Mouse (Mus musculus) WW6 (cell line): Measurements from ENCODE around the gene Phyhd1.

ENCODE experiments used
- DNase-seq: peaks from one replicate; pipeline ENCODE4 v3.0.0-alpha.2; 2013; ENCODE audit warnings: low read depth, low spot score

The Phyhd1 gene

DNA sequence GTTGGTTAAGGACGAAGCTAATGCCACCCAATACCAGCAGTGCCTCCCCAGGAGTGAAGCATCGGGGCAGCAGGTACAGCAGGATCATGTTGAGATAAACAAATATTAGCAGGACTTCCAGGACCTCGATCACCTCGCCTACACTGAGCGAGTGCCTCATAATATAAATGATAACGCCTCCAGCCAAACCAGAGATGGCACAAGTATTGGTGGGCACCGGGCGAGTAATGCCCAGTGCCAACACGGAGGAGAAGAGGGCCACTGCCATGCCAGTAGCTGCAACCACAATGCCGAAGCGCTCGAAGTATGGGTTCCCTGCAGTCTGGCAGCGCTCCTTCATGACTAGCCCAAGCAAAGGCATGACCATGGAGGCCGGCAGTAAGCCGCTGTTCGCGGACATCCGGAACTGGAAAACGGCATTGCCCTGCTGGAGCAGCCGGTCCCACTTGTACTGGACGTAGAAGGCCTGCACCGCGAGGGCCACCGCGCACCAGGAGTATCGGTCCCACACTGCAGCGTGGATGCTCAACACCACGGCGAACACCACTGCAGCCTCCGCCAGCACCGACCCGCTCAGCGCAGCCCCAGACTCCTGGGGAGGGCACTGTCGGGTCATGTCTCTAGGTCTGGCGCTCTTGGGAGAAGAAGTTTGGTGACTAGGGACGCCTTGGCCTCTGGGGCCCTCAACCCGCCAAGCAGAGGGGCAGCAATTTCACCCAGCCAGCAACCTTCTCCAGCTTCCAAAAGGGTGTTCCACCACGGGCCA lies 19.6 kb downstream of the Phyhd1 start:
- no peak for DNase-seq

DNA sequence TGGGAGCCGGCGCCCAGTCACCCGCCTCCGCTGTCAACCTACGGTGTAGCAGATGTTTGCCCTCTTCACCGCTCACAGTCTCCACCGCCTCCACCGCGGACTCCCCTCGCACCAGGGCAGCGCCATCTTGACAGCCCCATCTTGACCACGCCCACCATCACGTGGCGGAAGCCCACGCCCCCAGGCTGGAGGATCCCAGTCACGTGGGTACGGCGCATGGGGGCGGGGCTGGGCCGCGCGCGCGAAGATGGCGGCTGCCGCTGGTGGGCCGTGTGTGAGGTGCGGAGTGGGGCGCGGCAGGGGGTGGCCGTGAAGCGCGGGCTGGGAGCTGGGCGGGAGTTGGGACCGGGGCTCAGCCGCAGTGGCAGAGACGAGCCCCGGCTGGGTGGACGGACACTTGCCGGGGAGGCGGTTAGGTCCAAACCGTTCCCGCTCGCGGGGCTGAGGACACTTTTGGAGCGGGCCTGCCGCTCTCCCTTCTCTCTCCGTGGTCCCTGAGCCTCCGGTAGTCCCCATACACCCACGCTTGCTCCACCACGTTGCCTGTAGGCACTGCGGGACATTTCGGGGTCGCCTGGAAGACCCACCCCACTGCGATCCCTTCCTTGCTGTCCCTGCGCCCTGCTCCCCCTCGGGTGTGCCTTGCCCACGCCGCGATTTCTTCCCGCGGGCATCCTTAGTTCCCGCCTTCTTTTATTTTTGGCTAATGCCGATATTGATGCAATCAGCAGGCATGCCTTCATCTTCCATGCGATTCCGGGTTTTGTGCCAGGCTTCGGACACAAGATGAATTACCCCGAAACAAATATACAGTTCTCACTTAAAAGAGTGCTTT lies 20.4 kb downstream of the Phyhd1 start, which contains the start of the genes Dolk and Nup188:
Gene Dolk, minus strand, starts transcription at position 143 of the 835 bp plus-strand sequence.
Gene Nup188, plus strand, starts transcription at position 206 of the 835 bp plus-strand sequence.
- DNase-seq = peak; percentile 87

DNA sequence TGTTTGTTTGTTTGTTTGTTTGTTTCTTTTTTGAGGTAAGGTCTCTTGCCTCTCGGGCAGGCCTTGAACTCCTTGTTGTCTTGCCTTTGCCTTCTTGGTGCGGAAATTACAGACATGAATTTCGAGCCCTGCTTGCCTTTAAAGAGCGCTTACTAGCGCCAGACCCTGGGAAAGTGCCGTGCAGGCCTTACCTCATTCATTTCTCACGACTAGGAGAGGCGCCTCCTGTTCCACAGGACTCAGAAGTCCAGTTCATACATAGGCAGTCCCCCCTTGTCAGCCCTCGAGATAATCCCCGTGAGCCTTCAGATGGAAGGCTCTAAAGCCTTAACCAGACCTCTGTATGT lies 21.0 kb downstream of the Phyhd1 start:
- no peak for DNase-seq

DNA sequence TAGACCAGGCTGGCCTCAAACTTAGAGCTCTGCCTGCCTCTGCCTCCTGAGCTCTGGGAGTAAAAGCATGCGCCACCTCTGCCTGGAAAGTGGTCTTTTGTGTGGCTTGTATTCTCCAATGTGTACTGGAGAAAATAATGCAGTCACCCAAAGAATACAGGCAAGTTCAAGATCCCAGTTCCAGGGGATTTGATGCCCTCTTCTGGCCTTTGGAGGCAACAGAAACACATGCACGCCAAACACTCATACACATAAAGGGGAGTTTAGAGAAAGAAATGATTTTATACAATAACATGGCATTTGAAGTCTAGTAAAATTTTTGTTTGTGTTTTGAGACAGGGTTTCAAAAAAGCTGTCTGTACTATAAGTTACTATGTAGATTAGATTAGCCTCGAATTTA lies 33.5 kb downstream of the Phyhd1 start:
- DNase-seq = no peak

GRCm38 (mm10) chr2:30299966-30300365 lies 34.0 kb downstream of the Phyhd1 start:
- no peak for DNase-seq

DNA sequence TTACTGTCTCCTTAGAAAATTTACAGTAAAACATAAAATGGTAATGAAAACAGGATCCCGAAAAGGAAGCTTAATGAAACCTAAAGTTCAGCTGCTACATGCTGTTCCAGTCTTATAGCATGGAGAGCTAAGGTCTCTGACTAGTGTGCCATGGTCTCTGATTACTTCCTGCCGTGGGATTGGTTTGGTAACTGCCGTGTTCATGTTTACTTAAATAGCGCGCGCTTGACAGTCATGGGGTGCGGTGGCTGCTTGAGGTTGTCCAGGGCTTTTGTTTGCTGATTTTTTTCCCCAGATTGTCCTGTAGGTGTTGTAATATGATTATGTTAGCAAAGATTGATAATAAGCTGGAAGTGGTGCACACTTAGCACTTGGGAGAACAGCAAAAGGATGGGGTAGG lies 40.1 kb downstream of the Phyhd1 start:
- no peak for DNase-seq

DNA sequence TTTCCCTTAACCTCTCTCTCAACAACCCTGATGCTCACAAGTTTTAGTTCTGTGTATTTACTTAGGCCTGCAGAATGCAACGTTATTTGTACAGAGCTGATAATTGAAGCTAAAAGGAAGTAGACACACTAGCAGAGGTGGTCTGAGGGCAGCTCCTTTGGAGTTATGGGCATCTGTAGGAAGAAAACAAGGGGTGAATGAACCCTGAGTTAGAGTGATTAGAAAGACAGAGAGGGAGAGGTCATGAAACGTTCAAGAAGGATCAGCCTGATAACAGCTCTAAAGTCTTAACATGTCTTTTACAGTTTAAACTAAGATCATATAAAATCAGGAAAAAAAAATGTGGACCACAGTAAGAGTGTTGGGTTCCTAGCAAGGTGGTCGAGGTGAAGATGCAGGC lies 43.3 kb downstream of the Phyhd1 start:
- no peak for DNase-seq

DNA sequence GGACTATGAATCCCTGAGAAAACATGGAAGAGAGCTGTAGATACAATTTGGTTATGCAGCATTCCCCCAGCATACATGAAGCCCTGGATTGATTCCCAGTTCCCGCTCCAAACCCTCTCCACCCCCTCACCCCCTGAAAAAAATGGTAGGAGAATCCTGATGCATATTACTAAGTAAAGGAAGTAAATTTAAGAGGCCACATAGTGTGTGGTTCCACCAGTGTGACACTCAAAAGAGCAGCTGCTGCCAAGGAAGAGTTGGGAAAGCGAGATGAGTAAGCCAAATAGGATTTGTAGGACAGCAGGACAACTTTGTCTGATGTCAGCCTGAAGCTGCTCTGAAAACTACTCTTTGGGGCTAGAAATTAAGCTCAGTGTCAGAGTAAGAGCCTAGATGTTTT lies 45.5 kb downstream of the Phyhd1 start:
- DNase-seq = no peak

GRCm38 (mm10) chr2:30316136-30316535 lies 50.1 kb downstream of the Phyhd1 start:
- no peak for DNase-seq

DNA sequence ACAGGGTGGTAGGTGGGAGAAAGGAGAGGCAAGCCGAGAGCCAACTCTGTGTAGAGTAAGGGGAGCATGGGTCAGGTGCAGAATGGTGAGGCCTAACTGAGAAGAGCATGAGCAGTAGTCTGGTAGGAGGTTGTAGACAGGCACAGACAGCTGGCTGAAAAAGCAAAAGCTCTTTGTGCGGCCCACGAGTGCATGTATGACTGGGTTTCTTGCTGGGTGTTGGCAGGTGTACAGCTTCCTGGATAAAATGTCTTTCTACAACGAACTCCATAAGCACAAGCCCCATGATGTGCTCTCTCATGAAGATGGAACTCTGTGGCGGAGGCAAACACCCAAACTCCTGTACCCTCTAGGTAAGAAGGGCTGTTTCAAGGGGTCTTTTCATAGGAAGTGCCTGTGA lies 51.0 kb downstream of the Phyhd1 start:
- no peak for DNase-seq

GRCm38 (mm10) chr2:30319260-30319659 lies 53.3 kb downstream of the Phyhd1 start:
- no peak for DNase-seq

DNA sequence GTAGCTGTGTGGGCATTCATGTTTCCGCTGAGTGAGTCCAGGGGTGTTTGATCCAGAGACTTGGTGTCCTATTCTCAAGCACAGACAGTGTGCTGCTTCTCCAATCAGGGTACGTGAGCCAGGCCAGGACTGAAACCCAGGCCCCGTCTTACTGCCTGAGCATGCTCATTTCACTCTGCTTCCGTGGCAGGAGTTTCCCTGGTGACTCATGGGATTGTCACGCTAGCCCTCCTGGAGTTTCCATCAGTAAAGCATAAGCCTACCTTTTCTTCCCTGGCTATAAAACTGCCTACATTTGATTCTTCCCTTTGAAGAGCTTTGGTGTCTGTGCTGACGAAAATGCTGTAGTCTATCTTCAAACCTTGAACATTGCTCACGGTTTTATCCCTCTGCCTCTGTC lies 57.1 kb downstream of the Phyhd1 start:
- DNase-seq = no peak

- DNase-seq = no peak
These were observed 59.3 kb downstream of the Phyhd1 start for GRCm38 (mm10) chr2:30325296-30325695.

- no peak for DNase-seq
These were observed 61.3 kb downstream of the Phyhd1 start for GRCm38 (mm10) chr2:30327276-30327675.

- DNase-seq = no peak
These were observed 62.8 kb downstream of the Phyhd1 start for GRCm38 (mm10) chr2:30328791-30329190.
